Mouse (Mus musculus) induced T-regulatory cell, adult 2 months (primary cell): Measurements from ENCODE around the gene Eps15l1.

Source experiments
- DNase-seq: peaks from one replicate; pipeline ENCODE4 v3.0.0-alpha.2; 2012; ENCODE audit warnings: low read depth

Gene Eps15l1

DNA sequence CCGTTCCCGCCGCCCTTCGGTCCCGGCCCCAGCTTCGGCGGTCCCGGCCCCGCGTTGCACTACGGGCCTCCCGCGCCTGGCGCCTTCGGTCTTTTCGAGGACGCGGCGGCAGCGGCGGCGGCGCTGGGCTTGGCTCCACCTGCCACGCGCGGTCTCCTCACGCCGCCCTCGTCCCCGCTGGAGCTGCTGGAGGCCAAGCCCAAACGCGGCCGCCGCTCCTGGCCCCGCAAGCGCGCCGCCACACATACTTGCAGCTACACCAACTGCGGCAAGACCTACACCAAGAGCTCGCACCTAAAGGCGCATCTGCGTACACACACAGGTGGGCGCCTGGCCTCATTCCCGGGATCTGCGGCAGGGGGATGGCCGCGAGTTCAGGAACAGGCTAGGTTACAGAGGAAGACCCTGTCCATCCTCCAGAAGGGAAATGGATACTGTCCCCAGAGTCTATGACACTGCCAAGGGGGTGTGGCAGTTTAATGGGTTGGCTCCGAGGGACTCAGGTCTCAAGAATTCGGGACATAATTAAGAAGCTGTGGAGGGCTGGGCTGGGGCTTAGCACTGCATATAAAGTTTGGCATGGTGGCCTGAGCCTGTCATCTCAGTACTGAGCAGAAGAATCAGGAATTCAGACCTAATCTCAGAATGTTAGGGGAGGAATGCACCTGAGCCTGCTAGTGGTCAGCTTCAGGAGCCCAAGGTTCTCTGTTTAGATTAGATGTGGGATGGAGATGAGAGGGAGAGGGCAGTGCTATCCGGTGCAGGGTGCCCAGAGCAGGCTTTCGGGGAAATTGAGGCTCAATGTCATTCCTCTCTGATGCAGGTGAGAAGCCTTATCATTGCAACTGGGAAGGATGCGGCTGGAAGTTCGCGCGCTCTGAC, 101.1 kb downstream of the Eps15l1 start:
- peak; percentile 73 for DNase-seq

DNA sequence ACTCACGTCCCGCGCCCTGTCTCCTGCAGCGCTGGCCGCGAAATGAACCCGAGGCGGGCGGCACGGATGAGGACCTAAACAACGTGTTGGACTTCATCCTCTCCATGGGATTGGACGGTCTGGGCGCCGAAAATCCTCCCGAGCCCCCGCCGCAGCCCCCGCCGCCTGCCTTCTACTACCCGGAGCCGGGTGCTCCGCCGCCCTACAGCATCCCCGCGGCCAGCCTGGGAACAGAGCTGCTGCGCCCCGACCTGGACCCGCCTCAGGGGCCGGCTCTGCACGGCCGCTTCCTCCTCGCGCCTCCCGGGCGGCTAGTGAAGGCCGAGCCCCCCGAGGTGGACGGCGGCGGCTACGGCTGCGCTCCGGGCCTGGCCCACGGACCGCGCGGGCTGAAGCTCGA, 101.9 kb downstream of the Eps15l1 start:
- DNase-seq = no peak

DNA sequence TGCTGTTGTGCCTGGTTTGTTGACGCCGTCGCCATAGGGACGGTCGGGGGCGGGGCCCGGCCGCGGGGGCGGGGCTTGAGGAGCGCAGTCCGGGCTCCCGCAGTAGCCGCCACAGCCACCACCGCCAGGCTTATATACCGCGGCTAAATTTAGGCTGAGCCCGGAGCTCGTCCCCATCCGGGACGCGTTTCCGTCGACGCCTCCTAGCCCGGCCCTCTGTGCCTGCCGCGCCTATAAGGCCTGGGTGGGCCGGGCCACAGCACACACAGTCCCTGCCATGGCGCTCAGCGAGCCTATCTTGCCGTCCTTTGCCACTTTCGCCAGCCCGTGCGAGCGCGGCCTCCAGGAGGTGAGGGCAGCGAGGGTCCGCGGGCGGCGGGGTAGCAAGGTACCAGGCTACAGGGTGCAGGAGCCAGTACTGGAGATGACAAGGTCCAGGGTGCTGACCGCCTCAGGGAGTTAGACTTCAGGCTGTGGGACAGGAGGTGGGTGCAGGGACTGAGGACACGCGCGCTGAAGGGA, 102.4 kb downstream of the Eps15l1 start, which contains the start of gene Klf2:
Gene Klf2, plus strand, starts transcription at position 233 of the 522 bp plus-strand sequence.
- peak; percentile 99 for DNase-seq

DNA sequence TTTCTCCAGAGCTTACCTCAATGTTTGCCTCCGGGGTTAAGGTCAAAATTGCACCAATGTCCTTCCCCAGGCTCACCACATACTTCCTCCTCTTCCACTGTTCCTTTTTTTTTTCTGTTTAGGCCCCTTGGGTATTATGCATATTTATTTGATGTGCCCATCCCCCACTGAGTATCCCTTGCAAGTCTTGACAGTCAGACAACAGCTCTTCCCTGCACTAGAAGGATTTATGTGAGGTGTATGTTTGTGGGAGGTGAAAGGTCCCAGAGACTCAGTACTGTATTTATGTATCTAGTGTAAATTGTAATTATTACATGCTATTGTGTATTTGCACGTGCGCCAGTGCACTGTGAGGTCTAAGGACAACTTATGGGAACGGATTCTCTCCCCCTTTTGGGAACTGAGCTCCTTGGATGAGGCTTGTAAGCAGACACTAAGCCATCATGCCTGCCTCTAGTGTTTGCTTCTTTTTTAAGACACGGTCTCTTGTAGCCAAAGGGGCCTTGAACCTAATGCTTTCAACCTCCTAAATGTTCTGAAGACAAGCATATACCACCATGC, 103.4 kb downstream of the Eps15l1 start:
- DNase-seq = peak; percentile 61

DNA sequence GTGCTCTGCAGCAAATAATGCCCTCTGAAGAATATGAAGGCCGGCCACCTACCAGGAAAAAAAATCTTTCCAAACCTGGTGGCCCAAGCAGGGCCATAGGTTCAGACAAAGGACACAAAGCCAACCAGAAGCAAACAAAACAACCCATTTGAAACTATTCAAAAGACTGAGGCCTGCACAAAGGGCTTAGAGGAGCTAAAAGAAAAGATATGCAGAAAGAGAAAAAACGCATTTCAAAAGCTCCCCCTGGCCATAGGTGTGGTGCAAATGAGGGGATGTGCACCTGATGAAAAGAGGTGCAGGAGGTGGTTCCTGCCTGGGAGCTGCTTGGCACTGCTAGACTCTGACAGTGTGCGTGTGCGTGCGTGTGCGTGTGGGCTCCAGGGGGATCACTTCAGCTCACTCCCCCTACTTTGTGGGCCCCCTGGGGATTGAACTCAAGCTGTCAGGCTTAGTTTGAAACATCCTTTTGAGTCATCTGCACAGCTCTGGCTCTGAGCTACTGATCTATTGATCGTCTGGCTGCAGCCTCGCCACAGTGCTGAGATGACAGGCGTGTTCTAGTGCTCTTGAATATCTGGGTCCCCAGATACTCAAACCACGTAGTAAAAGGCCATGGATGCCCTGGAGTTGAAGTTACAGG, 105.1 kb downstream of the Eps15l1 start:
- peak; percentile 36 for DNase-seq

DNA sequence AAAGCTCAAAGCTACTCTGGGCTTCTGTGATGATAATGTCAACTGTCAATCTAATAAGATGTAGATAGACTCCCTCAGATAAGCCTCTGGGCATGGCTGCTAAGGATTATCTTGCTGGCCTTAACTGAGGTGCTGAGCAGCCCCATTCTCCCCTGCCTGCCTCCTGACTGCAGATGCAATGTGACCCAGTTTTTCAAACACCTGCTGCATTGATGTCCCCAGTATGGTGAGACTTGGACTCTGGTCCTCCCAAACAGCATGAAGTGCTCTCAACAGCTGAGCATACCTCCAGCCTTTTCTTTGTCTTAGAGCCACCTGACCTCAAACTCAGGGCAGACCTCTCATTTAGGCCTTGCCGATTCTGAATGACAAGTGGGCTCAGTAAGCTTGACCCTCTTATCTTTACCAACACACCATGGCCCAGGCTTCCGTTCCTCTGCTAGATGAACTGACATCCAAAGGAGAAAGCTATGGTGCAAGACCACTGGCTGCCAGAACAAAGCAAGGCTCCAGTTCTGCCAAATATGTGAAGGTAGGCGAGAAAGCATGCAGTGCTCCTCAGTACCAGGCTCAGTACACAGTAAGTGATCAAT, 108.2 kb downstream of the Eps15l1 start:
- no peak for DNase-seq

DNA sequence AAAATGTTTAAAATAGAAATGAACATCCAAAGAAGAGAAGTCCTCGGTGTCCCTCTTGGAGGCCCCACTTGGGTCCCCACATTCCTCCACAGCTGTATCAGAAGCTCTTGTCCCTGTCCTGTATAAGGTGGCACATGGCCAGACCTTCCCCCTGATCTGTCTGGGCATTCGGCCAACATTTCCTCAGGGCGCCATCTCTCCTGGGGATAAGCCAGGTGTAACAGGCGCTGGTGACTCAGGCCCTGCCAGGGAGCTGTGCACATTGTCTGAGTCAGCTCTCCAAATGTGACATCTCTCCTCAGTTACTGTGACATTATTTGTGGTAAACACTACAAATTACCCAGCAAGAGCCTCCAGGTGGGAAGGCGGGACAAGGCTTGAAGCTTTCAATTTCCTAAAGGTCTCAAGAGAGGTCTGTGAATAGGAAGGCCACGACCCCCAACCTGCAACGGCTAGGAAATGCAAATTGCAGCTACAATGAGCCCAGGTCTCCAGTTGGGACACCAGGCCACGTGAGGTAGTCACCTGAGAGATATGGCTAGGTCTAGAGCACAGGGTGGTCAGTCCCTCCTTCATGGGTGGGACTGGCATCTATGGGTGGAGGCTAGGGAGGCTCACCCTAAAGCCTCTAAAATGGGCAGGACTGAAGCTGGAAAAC, 110.3 kb downstream of the Eps15l1 start:
- DNase-seq = no peak

DNA sequence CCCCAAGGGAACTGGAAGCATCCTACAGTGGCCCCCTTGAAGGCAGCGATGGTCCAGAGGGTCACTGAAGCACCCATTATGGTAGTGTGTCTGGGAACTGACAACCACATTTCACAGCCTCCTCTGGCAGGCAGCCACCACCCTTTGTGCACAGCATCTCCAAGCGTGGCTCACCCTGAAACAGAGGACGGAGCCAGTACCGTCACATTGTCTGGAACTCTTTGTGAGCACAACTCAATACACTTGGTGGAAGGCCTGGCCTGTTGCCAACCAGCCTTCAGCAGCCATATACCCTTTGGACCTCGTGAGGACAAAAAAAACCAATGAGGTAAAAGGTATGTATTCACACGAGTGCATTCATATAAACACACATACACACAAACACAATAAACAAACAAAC, 113.0 kb downstream of the Eps15l1 start:
- DNase-seq = no peak

DNA sequence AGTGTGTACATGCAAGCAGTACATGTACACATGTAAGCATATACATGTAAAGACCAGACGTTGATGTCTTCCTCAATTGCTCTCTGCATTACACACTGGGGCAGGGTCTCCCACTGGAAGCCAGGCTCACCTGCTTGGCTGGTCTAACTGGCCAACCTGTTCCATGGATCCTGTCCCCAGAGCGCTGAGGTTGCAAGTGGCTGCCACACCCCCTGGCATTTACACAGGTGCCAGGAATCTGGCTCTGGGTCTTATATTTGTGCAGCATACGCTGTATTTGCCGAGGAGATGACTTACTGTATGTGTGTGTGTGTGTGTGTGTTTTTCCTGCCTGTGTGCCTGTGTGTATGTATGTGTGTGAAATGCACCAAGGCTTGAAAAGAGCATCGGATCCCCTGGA, 114.3 kb downstream of the Eps15l1 start:
- no peak for DNase-seq

DNA sequence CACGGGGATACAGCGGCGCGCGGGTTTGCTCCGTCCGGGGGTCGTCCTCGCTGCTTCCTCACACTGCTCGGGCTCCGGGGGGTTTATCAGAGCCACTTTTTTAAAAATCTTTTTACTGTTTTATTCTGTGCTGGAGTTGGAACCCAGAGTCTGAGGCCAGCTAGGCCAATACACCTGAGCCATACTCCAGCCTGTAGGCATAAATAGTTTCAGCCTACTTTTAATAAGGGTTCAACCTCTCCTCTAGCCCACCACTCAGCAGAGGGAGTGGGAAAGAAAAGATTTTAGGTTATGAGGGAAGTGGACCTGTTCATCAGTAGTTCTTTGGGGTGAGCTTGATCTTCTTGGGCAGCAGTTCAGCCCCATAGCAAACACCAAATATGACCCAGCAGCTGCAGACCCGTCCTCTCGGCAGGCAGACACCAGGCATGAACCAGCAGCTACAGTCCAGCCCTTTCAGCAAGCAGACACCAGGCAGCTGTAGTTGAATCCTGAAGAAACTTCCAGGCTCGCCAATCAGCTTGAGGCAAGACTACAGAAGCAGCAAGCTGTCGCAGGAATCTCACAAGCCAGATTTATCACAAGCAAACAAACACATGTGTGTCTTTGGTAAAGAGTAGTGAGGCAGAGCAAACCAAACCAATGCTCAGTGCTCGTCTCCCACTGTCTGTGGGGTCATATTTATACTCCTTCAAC, 115.9 kb downstream of the Eps15l1 start, which contains the start of gene Gm10282:
Gene Gm10282, minus strand, starts transcription at position 51 of the 696 bp plus-strand sequence.
- no peak for DNase-seq

DNA sequence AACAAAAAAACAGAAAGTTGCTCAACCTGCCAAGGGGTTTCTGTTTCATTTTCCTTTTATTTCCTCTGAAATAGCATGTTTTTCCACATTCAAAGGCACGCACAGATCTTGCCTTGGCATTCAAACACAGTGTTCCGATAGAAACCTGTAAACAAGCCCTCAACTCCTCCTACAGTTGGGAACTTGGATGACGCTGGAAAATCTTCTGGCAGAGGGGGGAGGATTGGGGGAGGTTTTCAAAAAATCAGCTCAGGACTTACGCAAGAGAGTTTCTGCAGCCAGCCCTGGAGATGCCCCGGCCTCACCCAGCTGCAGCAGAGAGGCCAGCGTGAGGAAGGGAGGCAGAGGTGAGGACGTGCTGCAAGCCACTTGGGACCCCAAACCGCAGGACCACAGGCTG, 117.6 kb downstream of the Eps15l1 start:
- DNase-seq = peak; percentile 81

DNA sequence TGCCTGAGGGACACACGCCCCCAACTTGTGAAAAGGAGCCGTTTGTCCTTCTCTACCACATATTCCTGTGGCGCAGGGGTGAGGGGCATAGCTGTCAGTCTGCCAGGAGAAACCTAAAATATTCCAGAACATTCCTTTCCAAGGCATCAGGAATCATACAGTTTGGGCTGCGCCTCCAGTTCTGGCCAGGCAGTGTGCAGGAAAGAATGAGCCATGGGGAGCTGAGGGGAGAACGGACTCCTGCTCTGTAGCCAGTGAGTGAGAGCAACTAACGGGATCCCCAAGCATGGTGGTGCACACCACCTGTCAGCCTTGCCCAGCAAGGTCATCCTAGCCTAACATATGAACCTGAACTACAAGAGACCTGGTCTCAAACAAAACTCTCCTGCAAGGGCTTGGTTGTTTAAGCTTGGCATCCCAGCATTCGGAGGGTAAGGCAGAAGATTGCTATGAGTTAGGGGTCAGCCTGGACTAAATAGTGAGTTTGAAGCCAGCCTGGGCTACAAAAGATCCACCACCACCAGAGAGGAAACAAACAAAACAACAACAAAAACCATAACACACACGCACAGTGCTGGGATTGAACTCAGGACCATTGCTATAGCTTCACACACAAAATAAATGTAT, 118.2 kb downstream of the Eps15l1 start:
- no peak for DNase-seq

DNA sequence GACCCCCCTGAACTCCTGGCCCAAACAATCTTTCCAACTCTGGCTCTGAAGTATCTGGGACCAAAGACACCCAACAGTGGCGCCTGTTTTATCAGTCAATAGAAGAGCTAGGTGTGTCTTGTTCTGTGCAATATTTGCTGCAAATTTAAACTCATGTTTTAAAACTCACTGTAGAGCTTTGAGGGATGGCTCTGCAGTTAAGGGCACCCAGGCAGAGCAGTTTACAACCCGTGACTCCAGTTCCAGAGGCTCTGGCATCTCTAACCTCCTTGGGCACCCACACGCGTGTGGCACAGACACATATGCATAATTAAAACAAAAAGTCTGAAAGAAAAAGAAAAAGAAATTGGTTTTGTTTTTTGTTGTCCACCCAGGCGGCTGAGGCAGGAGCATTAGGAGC, 119.8 kb downstream of the Eps15l1 start:
- DNase-seq = no peak

DNA sequence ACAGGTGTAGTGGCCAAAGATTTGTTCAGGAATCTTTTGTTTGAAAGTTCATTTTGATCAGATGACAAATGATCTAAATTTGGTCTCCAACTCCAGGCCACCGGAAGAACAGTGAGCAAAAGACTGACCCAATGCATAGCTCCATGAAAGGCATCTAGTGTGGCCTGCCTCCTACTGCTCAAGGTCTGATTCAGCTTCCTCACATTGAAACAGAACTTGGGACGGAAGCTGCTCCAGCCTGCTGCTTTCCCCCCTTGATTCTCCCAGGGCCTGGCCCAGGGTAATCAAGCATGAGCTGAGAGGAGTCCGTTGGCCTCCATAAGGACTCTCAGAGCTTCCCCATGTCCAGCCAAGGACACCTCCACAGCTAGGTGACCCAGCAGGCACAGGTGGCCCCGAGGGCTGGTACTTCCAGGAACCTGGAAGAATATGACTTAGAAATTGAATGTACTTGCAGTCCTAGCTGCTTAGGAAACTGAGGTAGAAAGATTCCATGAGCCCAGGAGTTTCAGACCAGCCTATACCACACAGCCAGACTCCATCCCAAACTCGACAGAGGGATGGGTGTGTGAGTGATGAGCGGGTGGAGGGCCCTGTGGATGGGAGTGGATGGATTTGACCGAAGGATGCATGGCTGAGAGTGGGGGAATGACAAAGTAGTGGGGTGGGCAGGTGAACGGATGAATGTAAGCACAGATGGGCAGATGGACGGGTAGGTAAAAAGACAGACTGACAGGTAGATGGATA, 120.4 kb downstream of the Eps15l1 start:
- DNase-seq = no peak

DNA sequence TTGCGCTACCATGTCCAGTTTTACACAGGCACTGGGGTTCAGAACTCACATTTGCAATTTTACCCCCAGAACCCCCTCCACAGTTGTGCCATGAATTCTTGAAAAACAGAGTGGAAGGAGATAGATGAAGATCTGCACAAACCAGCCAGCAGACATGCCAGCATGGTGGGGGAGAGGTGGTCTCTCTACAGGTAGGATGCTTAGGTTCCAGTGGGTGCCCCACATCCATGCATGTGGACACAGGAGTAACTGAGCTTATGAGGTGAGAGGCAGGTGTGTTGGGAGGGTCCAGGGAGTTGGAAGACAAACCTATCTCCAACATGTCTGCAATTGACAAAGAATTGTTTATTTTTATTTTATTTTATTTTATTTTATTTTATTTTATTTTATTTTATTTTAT, 122.3 kb downstream of the Eps15l1 start:
- no peak for DNase-seq

DNA sequence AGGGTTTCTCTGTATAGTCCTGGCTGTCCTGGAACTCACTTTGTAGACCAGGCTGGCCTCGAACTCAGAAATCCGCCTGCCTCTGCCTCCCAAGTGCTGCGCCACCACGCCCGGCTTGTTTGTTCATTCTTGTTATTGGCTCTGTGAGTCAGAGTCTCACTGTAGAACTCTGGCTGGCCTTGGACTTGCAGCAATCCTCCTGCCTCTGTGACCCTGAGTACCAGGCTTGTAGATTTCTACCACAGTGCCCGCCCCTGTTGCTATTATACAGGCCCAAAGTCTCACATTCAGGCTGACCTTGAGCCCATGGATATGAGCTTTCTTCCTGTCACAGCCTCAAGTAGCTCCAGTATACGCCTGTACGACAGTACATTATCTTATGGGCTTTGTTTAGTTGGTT, 124.7 kb downstream of the Eps15l1 start:
- DNase-seq = peak; percentile 29

DNA sequence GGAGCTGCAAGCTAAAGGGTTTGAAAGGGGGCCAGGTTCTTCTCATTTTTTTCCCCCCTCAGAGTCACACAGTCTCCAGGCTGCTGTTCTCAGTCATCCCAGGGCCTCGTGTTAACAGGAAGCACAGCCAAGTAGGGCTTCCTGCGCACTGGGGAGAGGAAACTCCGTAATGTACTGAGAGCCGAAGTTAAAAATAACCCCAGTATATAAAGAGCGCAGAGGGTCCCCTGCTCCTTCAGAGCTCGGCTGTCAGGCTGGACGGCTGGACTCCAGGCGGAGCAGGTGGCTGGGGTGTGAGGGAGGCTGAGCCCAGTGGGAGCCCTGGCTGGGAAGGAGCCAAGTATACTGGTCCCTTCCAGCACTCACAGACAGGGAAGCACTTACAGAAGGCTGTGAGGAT, 125.6 kb downstream of the Eps15l1 start:
- DNase-seq = peak; percentile 81

DNA sequence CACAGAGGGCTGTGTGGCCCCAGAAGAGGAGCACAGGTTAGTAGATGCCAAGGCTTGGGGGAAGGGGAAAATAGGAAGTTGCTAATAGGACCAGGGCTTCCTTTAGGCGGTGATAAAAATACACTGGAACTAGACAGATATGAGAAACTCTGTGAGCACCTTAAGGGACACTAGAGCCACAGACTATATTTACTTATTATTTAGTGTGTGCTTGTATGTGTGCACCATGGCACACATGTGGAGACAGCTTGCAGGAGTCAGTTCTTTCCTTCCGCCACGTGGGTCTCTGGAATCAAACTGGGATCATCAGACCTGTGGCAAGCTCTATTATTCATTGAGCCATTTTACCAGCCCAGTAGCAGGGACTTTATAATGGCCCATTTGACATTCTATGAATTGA, 126.1 kb downstream of the Eps15l1 start:
- DNase-seq = no peak

DNA sequence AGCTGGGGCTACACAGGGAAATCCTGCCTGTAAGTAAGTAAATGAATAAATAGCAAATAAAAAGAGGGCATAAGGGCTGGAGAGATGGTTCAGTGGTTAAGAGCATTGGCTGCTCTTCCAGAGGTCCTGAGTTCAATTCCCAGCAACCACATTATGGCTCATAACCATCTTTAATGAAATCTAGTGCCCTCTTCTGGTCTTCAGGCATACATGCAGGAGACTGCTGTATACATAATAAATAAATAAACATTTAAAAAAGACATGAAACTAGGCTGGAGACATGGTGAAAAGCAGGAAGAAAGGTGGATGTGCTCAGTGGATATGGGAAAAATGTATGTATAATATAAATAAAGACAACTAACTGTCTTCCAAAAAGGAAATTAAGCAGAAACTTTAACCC, 128.0 kb downstream of the Eps15l1 start:
- no peak for DNase-seq

DNA sequence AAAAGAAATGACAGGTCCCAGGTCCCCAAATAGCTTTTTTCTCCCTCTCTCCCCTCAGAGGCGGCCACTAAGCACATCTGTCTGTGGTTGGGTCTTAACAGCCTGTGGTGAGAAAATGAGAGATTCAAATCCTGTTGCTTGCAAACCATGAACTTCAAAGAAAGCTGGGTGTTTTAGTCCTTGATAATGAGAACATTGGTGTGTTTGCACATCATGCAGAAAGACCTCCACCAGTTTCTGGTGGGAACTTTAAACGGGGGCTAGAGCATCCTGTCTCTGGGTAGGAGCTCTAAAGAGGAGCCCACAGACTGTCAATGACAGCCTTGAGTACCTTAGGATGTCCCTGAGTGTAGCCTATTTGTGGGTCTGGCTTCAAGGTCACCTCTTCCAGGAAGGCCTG, 130.2 kb downstream of the Eps15l1 start:
- peak; percentile 71 for DNase-seq
